Mouse (Mus musculus): ENCODE measurements at regions not wholly inside any gene's neighbourhood (a gene's known extent, or its start where the extent isn't known, plus 50 kb on each side); places are given as distances from the start of the nearest gene placed in this dataset.

- no peak for DNase-seq (ENCODE audit: low spot score in 2 of 2)
Measured at GRCm38 (mm10) chr8:36363291-36363690, 597.7 kb downstream of the Gm19410 start.

DNA sequence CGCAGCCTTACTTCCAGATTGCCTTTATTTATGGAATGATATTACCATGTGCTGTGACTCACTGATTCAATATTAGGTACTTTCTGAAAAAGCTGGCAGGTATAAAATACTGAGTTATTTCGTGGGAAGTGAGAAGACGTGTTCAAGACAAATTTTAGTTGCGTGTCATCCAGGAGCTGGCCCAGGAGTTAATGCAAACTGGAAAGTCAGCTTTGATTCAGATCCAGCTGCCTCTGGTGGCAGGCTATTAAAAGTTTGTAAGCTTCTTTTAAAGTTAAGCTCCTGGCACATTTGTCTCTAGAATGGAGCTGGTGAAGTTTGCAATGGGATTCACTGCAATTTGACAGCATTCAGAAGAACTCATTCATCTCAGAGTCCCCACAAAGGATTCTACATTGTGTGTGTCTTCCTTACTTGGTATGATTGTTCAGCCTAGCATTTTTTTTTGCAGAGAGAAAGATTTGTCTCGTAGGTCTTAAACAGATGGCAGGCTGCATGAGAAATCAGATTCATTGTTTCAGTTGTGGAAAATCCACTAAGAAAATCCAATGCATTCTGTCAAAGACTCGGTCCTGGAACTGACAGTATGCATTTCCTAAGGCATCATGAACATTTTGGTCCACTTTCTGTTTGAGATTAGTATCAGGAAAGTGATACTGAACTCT lies 599.1 kb downstream of the Gm19410 start:
- DNase-seq (ENCODE audit: low spot score in 2 of 2), result no peak

- DNase-seq (ENCODE audit: low spot score in 2 of 2), result no peak
Measured at GRCm38 (mm10) chr8:36365945-36366344, 600.4 kb downstream of the Gm19410 start.

DNA sequence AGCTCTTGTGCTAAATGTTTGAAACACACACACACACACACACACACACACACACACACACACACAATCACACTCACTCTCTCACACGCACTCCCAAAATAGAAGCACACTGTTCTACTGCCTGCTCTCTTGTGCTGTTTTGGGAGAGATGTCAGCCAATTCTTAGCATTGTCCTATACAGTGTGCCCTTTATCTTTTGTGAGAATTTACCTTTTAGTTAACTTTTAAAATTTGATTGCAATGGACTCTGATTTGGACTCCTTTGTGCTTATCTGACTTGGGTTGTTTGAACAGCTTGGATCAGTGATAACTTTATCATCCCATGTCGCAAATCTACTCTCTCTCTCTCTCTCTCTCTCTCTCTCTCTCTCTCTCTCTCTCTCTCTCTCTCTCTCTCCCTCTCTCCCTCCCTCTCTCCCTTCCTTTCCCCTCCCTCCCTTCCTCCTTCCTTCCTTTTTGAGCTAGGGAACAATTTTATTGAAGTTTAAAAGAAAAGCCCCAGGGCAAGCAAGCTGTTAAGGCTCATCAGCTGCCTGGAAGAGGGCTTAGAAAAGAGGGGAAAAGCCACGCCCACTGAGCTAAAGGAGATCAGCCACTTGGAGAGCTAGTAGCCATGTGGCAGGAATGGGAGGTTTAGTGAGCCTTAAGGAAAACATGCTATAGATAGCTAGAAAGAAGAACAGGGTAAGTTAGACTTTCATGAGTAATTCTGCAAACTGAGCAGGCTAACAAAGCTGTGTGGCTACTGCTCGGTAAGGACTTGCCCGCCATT lies 611.2 kb downstream of the Gm19410 start:
- no peak for DNase-seq (ENCODE audit: low spot score in 2 of 2)

DNA sequence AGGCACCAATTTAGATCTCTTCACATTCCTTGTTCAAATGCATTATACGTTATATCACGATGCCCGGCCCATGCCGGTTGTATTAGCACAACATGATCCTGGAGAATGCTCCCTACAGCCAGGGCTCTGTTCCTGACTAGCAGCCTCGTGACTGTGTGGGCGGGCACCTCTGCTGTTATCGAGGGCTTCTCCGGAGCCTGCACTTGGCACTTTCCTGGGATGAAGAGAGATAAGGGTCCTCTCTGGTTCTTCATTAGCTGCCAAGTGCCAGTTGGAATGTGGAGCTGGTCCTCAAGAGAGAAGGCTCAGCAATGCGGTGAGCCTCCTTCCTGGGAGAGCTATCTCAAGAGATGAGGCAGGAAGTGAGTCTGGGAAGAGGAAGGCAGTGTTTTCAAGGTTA lies 598.9 kb upstream of the AI429214 start:
- DNase-seq (ENCODE audit: low spot score in 2 of 2), result no peak

GRCm38 (mm10) chr8:36396493-36396892 lies 596.9 kb upstream of the AI429214 start:
- DNase-seq (ENCODE audit: low spot score in 2 of 2), result no peak

- no peak for DNase-seq (ENCODE audit: low spot score in 2 of 2)
Measured at GRCm38 (mm10) chr8:36406706-36407105, 586.7 kb upstream of the AI429214 start.

Data from urinary bladder, postnatal 4 days (tissue).